Mouse (Mus musculus): ENCODE measurements around the gene P2rx7.

- TF ChIP-seq POLR2A (IDR thresholded peaks at IDR 0.05; ENCODE audit: borderline replicate concordance, low read depth, low read length) (no peak), CTCF (IDR thresholded peaks at IDR 0.05; ENCODE audit: low read depth, low read length) (no peak)
These were observed 92.1 kb downstream of the P2rx7 start for GRCm38 (mm10) chr5:122735853-122736252.

Measured in bone marrow macrophage, adult 2 months (primary cell).